Mouse (Mus musculus): ENCODE results near the gene Rasip1. TPM values are rescaled to one million over a fixed set of nuclear protein-coding genes. Genes with fewer than 3 reads are reported as not detected.

The Rasip1 gene
- total RNA-seq, 1 experiment from 2014 or later, result 23.3 TPM

- DNase-seq, result no peak
Observed at GRCm38 (mm10) chr7:45624718-45625117, 2.6 kb upstream of the Rasip1 start.

- no peak for DNase-seq
Observed at GRCm38 (mm10) chr7:45625481-45625880, 1.8 kb upstream of the Rasip1 start.

GRCm38 (mm10) chr7:45626571-45627076 is 664 bp upstream of the Rasip1 start:
- no peak for DNase-seq

- DNase-seq, result peak; percentile 96
Observed at GRCm38 (mm10) chr7:45628364-45629294, 1.3 kb downstream of the Rasip1 start.

- DNase-seq, result no peak
Observed at GRCm38 (mm10) chr7:45630064-45630907, 3.0 kb downstream of the Rasip1 start.

GRCm38 (mm10) chr7:45632499-45632898 is 5.2 kb downstream of the Rasip1 start:
- no peak for DNase-seq

GRCm38 (mm10) chr7:45634946-45635681 is 7.8 kb downstream of the Rasip1 start:
- DNase-seq, result no peak

GRCm38 (mm10) chr7:45635711-45636688 is 8.7 kb downstream of the Rasip1 start:
- DNase-seq, result peak; percentile 69

- DNase-seq, result no peak
Observed at GRCm38 (mm10) chr7:45637710-45638109, 10.4 kb downstream of the Rasip1 start.

GRCm38 (mm10) chr7:45638623-45639401 is 11.5 kb downstream of the Rasip1 start:
- DNase-seq, result peak; percentile 92

- DNase-seq, result no peak
Observed at GRCm38 (mm10) chr7:45639561-45640027, 12.3 kb downstream of the Rasip1 start, which contains the start of gene Mamstr. Gene Mamstr, plus strand, starts transcription at chr7:45639977.

GRCm38 (mm10) chr7:45640191-45640957 is 13.1 kb downstream of the Rasip1 start:
- DNase-seq, result no peak

GRCm38 (mm10) chr7:45641391-45642040 is 14.2 kb downstream of the Rasip1 start:
- no peak for DNase-seq

- no peak for DNase-seq
Observed at GRCm38 (mm10) chr7:45642083-45642482, 14.8 kb downstream of the Rasip1 start.

GRCm38 (mm10) chr7:45642503-45643255 is 15.4 kb downstream of the Rasip1 start:
- no peak for DNase-seq

- peak; percentile 96 for DNase-seq
Observed at GRCm38 (mm10) chr7:45643441-45644178, 16.3 kb downstream of the Rasip1 start.

GRCm38 (mm10) chr7:45644183-45644582 is 16.9 kb downstream of the Rasip1 start:
- DNase-seq, result no peak
